Mouse (Mus musculus) limb, embryonic 11.5 days (tissue): ENCODE data around the gene Ptpa. TPM values are rescaled to one million over a fixed set of nuclear protein-coding genes. Genes with fewer than 3 reads are reported as not detected.

Source experiments
- ATAC-seq: fragments of 200-750 bp; cut with Nextera tagmentation; 2 replicates; pipeline ENCODE4 v1.8.0; 2017; ENCODE audit warnings: low read depth; ENCODE audit not compliant: insufficient number of reproducible peaks, low FRiP score, low TSS enrichment
- DNase-seq: peaks from one replicate; pipeline ENCODE4 v3.0.0-alpha.2; 2015; ENCODE audit warnings: low spot score
- H3K27ac ChIP-seq: fragments of 300-500 bp; sonication (generic); replicated peaks from 2 replicates; pipeline ENCODE4 v1.5.1; 2014; ENCODE audit warnings: low read depth, mild to moderate bottlenecking, low read length
- H3K27me3 ChIP-seq: fragments of 300-500 bp; sonication (generic); 2 replicates; pipeline ENCODE4 v1.6.1; 2014; ENCODE audit warnings: mild to moderate bottlenecking, low read length, mixed read lengths; ENCODE audit not compliant: control insufficient read depth, insufficient read depth
- H3K36me3 ChIP-seq: fragments of 300-500 bp; sonication (generic); 2 replicates; pipeline ENCODE4 v1.6.1; 2014; ENCODE audit warnings: mild to moderate bottlenecking, low read length, moderate library complexity, mixed read lengths; ENCODE audit not compliant: control insufficient read depth, insufficient read depth
- H3K4me1 ChIP-seq: fragments of 300-500 bp; sonication (generic); 2 replicates; pipeline ENCODE4 v1.6.1; 2014; ENCODE audit warnings: low read length, mixed read lengths; ENCODE audit not compliant: control insufficient read depth, insufficient read depth
- H3K4me2 ChIP-seq: fragments of 300-500 bp; sonication (generic); 2 replicates; pipeline ENCODE4 v1.6.1; 2014; ENCODE audit warnings: low read depth, mild to moderate bottlenecking, moderate library complexity; ENCODE audit not compliant: severe bottlenecking
- H3K4me3 ChIP-seq: fragments of 300-500 bp; sonication (generic); 2 replicates; pipeline ENCODE4 v1.5.1; 2014; ENCODE audit warnings: low read depth, low read length
- H3K9ac ChIP-seq: fragments of 300-500 bp; sonication (generic); 2 replicates; pipeline ENCODE4 v1.6.1; 2014; ENCODE audit warnings: mild to moderate bottlenecking, low read length
- H3K9me3 ChIP-seq: fragments of 300-500 bp; sonication (generic); 2 replicates; pipeline ENCODE4 v1.6.1; 2016; ENCODE audit warnings: low read length; ENCODE audit not compliant: control insufficient read depth
- WGBS: fragments of 180-500 bp; shearing (Covaris S2); extraction: QIAGEN DNeasy Blood & Tissue Kit; methylation state at CpG from one replicate; pipeline ENCODE4 v1.1.7; 2014; 5-methylcytosine and 5-hydroxymethylcytosine counted together
- polyA plus RNA-seq: library from polyadenylated mRNA; unstranded; fragments of >200 nt; fragmentation: Nextera tagmentation; extraction: Ambion mirVana; gene quantifications from 2 replicates; pipeline ENCODE4 v1.2.1, GENCODE M21; 2014

Gene Ptpa
- polyA plus RNA-seq, 1 experiment from 2014 or later = 83.3 TPM

DNA sequence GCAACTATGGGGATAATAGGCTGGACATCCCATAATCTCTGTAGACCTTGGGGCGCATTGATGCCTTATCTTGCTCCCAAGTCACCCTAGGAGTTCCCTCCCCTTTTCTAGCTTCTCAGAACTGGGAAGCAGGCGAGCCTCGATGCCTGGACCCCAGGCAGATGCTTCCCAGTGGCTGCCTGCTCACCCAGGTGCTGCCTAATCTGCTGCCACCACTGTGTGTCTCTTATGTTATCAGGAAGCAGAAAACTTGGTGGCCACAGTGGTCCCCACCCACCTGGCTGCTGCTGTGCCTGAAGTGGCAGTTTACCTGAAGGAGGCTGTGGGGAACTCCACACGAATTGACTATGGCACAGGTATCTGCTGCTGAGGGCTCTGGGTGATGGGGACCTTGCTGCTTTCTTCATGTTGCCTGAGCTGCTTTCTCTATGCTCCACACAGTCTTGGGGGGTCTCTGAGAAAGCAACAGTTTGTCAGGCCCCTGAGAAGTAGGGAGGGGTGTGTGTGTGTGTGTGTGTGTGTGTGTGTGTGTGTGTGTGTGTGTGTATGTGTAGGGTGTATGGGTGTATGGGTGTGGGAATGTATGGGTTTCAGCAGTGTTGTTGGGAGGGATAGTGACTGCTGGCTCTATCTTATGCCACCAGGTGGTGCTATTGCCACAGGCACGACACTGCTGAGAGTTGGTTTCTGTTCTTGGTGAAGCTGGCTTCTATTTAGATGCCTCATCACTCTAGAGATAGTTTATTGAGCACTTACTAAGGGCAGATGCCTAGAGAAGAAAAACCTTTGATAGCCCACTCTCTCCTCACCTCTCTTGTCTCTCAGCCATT, 19.7 kb downstream of the Ptpa start:
- Histone ChIP-seq H3K4me1 (no peaks in the 10 kb centered on the region; the same call in 1 of the 2 replicates), H3K27me3 (no peaks in the 10 kb centered on the region), H3K36me3 (peaks cover 36% of the 10 kb centered on the region), H3K9me3 (no peaks in the 10 kb centered on the region), H3K9ac (no peak overlapping the region), H3K4me2 (no peak overlapping the region), H3K4me3 (no peak overlapping the region), H3K27ac (no peak overlapping the region)
- DNase-seq (peak; percentile 78), ATAC-seq (no peak)
- 65% methylated on average over 5 of the region's 5 CpGs for WGBS

GRCm38 (mm10) chr2:30436156-30436545, 20.3 kb downstream of the Ptpa start:
- Histone ChIP-seq H3K4me2 (no peak overlapping the region), H3K9me3 (no peaks in the 10 kb centered on the region), H3K27ac (no peak overlapping the region), H3K4me3 (no peak overlapping the region), H3K4me1 (peaks cover 6% of the 10 kb centered on the region), H3K27me3 (no peaks in the 10 kb centered on the region), H3K9ac (no peak overlapping the region), H3K36me3 (peaks cover 31% of the 10 kb centered on the region)
- DNase-seq = no peak
- no peak for ATAC-seq
- 80% methylated on average over 5 of the region's 5 CpGs for WGBS

GRCm38 (mm10) chr2:30436809-30437208, 21.0 kb downstream of the Ptpa start:
- no peaks in the 10 kb centered on the region for H3K9me3 ChIP-seq
- ATAC-seq (no peak), DNase-seq (no peak)
- peaks cover 10% of the 10 kb centered on the region for H3K4me1 ChIP-seq
- peaks cover 29% of the 10 kb centered on the region for H3K36me3 ChIP-seq
- WGBS = 85% methylated on average over 4 of the region's 4 CpGs
- no peak overlapping the region for H3K4me2 ChIP-seq
- no peak overlapping the region for H3K4me3 ChIP-seq
- H3K27me3 ChIP-seq = no peaks in the 10 kb centered on the region
- H3K9ac ChIP-seq = no peak overlapping the region
- no peak overlapping the region for H3K27ac ChIP-seq

GRCm38 (mm10) chr2:30437791-30438190, 22.0 kb downstream of the Ptpa start:
- no peak overlapping the region for H3K27ac ChIP-seq
- ATAC-seq (no peak), DNase-seq (no peak)
- no peak overlapping the region for H3K4me2 ChIP-seq
- peaks cover 29% of the 10 kb centered on the region for H3K36me3 ChIP-seq
- no peak overlapping the region for H3K4me3 ChIP-seq
- no peak overlapping the region for H3K9ac ChIP-seq
- WGBS = 94% methylated on average over 4 of the region's 4 CpGs
- no peaks in the 10 kb centered on the region for H3K9me3 ChIP-seq
- H3K27me3 ChIP-seq = no peaks in the 10 kb centered on the region
- H3K4me1 ChIP-seq = peaks cover 19% of the 10 kb centered on the region

- no peaks in the 10 kb centered on the region for H3K27me3 ChIP-seq
- no peaks in the 10 kb centered on the region for H3K9me3 ChIP-seq
- 96% methylated on average over 6 of the region's 6 CpGs for whole genome bisulfite sequencing
- H3K4me2 ChIP-seq = no peak overlapping the region
- DNase-seq = no peak
- peaks cover 37% of the 10 kb centered on the region for H3K4me1 ChIP-seq
- H3K4me3 ChIP-seq = no peak overlapping the region
- ATAC-seq = no peak
- H3K9ac ChIP-seq = no peak overlapping the region
- peaks cover 26% of the 10 kb centered on the region for H3K36me3 ChIP-seq
- H3K27ac ChIP-seq = no peak overlapping the region
Measured at GRCm38 (mm10) chr2:30439631-30440030, 23.8 kb downstream of the Ptpa start.

DNA sequence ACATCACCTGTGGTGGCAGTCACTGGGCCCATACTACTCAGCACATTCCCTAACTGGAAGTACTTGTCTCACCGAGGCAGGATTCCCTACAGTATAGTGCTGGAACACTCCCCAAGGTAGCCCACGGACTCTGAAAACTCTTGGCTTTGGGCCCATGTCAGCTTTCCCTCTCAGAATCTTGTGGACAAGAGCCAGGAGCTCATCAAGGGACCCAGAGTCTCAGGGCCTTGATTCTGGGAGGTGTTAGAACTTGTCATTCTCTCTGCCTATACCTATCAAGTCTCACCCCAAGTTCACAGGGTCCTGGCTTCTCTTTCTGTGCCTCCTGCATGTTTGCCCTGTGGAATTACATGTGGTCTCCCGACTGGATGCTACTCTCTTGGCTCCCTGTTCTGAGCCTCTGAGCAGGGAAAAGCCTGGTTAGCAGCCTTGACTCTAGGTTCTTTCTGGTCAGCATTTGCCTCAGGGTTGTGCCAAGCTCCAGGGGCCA, 24.4 kb downstream of the Ptpa start:
- Histone ChIP-seq H3K4me2 (no peak overlapping the region), H3K9me3 (no peaks in the 10 kb centered on the region), H3K27me3 (no peaks in the 10 kb centered on the region), H3K36me3 (peaks cover 25% of the 10 kb centered on the region), H3K9ac (no peak overlapping the region), H3K4me1 (peaks cover 43% of the 10 kb centered on the region), H3K27ac (peak overlapping the region; percentile 100), H3K4me3 (no peak overlapping the region)
- 84% methylated on average over 3 of the region's 3 CpGs for WGBS
- DNase-seq (no peak), ATAC-seq (no peak)

DNA sequence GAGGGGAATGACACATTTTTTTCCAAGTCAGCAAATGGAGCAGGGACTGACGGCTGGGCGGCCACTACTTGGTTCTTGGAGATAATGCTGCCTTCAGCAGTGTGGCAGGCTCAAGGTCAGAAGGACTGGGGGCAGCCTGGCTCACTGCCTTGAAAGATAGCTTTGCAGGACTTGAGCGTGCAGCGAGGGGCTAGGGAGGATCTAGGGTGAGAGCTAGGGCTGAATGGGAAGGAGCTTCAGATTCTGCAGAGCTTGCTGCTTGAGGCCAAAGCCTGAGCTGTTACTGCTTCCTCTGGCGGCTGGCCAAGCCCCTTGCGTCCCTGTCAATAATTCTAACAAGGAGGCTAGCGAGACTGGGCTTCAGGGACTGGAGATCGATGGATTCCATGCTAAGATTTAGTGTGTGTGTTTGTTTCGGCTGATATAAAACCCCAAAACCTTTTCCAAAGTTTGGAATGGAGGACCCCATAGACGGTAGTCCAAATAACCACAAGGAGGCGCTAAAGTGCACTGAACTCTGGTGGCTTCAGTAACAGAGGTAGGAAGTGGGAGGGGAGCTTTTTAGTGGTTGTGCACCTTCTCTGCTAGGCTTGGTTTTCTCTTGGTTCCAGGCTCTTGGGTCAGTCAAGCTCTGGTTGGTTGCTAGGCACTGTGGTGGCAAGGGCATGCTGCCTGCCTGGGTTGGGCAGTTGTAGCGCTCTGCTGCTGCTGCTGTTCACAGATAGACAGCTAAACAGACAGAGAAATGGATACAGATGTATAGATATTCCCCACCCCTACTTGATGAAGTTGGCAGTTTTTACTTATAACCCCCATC, 25.1 kb downstream of the Ptpa start:
- Histone ChIP-seq H3K27me3 (no peaks in the 10 kb centered on the region), H3K36me3 (peaks cover 24% of the 10 kb centered on the region), H3K4me2 (peak overlapping the region; percentile 53), H3K9ac (peak overlapping the region; percentile 49), H3K9me3 (no peaks in the 10 kb centered on the region), H3K4me3 (no peak overlapping the region), H3K4me1 (peaks cover 50% of the 10 kb centered on the region), H3K27ac (peak overlapping the region; percentile 100)
- WGBS = 20% methylated on average over 12 of the region's 12 CpGs
- ATAC-seq = peak; percentile 28
- DNase-seq = peak; percentile 80
